Mouse (Mus musculus) liver, adult 2 months (tissue): ENCODE measurements at regions not wholly inside any gene's neighbourhood (a gene's known extent, or its start where the extent isn't known, plus 50 kb on each side); places are given as distances from the start of the nearest gene placed in this dataset.

Source experiments
- DNase-seq: peaks from one replicate; pipeline ENCODE4 v3.0.0-alpha.2; 2011; ENCODE audit warnings: low read depth, low spot score; ENCODE audit errors: extremely low read depth
- H3K27ac ChIP-seq: fragments of 200-500 bp; replicated peaks from 2 replicates; pipeline ENCODE4 v1.5.1; 2012; ENCODE audit warnings: low read depth, mild to moderate bottlenecking, control low read depth, inconsistent platforms, low read length; ENCODE audit not compliant: insufficient read depth
- H3K27me3 ChIP-seq: fragments of 200-500 bp; 2 replicates; pipeline ENCODE4 v1.6.1; 2012; ENCODE audit warnings: mild to moderate bottlenecking, moderate library complexity, low read length, inconsistent platforms; ENCODE audit not compliant: control insufficient read depth, insufficient read depth
- H3K36me3 ChIP-seq: fragments of 200-500 bp; 2 replicates; pipeline ENCODE4 v1.6.1; 2012; ENCODE audit warnings: low read length, inconsistent platforms; ENCODE audit not compliant: control insufficient read depth, insufficient read depth
- H3K4me1 ChIP-seq: fragments of 200-500 bp; 2 replicates; pipeline ENCODE4 v1.6.1; 2011; ENCODE audit warnings: low read length; ENCODE audit not compliant: control insufficient read depth, insufficient read depth
- H3K4me3 ChIP-seq: fragments of 200-500 bp; 2 replicates; pipeline ENCODE4 v1.5.1; 2011; ENCODE audit warnings: low read depth, mild to moderate bottlenecking, control low read depth, low read length, moderate library complexity; ENCODE audit not compliant: insufficient read depth
- H3K79me2 ChIP-seq: fragments of 200-500 bp; 2 replicates; pipeline ENCODE4 v1.6.1; 2012; ENCODE audit warnings: inconsistent platforms, mild to moderate bottlenecking, low read length, moderate library complexity; ENCODE audit not compliant: control insufficient read depth, insufficient read depth
- H3K9ac ChIP-seq: fragments of 200-500 bp; 2 replicates; pipeline ENCODE4 v1.6.1; 2012; ENCODE audit warnings: low read depth, mild to moderate bottlenecking, control low read depth, inconsistent platforms, low read length
- CTCF ChIP-seq: fragments of 200-500 bp; IDR thresholded peaks from 2 replicates; pipeline ENCODE4 v1.5.1; 2011; ENCODE audit warnings: low read depth, low read length, control low read depth
- POLR2A ChIP-seq: fragments of 200-500 bp; IDR thresholded peaks from 2 replicates; pipeline ENCODE4 v1.6.1; 2011; ENCODE audit warnings: low read length, control low read depth; ENCODE audit not compliant: insufficient read depth; ENCODE audit errors: extremely low read depth
- WGBS: fragments of 180-500 bp; shearing (Covaris S2); methylation state at CpG from one replicate; pipeline ENCODE4 v1.1.7; 2018; 5-methylcytosine and 5-hydroxymethylcytosine counted together

DNA sequence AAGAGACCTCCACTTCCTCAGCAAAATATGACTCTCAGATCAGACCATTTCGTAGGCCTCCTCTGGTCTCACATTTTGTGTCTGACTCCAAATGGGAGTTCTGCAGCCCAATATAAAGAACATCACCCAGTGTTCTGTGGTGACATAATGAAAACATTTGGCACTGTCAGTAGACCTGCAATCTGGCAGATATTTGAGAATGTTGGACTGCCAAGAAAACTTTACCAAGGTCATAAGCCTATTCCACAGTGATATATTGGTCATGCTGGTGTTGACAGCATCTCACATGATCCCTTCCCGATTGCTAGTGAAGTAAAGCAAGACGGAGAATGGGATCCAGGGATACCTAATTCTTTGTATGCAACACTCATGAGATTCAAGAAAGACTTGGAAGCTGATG is 271.2 kb downstream of the Fgf10 start:
- Histone ChIP-seq H3K27ac (no peak overlapping the region), H3K27me3 (no peaks in the 10 kb centered on the region), H3K4me3 (no peak overlapping the region), H3K36me3 (no peaks in the 10 kb centered on the region), H3K9ac (no peak overlapping the region), H3K4me1 (no peaks in the 10 kb centered on the region), H3K79me2 (no peaks in the 10 kb centered on the region)
- no peak for DNase-seq
- 71% methylated on average over 3 of the region's 3 CpGs for WGBS
- TF ChIP-seq POLR2A = no peak

DNA sequence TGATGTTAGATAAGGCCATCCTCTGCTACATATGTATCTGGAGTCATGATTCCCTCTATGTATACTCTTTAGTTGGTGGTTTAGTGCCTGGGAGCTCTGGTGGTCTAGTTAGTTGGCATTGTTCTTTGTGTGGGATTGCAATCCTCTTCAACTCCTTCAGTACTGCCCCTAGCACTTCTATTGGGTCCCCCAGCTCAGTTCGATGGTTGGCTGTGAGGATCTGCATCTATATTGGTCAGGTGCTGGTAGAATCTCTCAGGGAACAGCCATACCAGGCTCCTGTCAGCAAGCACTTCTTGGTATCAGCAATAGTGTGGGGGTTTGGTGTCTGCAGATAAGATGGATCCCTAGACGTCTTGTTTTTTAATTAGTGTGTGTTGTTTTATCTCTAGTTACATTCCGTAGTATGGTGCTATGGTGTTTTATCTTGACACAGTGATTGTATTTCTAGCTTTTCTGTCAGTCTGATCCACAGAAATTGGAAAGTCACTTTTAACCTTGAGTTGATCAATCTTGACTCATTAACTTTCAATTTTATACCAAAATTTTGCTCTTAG is 296.6 kb downstream of the Fgf10 start:
- Histone ChIP-seq H3K4me1 (no peaks in the 10 kb centered on the region), H3K27me3 (no peaks in the 10 kb centered on the region), H3K9ac (no peak overlapping the region), H3K79me2 (no peaks in the 10 kb centered on the region), H3K27ac (no peak overlapping the region), H3K36me3 (no peaks in the 10 kb centered on the region), H3K4me3 (no peak overlapping the region)
- WGBS = 56% methylated on average over 3 of the region's 3 CpGs
- TF ChIP-seq POLR2A = no peak
- no peak for TF ChIP-seq CTCF
- DNase-seq = no peak

DNA sequence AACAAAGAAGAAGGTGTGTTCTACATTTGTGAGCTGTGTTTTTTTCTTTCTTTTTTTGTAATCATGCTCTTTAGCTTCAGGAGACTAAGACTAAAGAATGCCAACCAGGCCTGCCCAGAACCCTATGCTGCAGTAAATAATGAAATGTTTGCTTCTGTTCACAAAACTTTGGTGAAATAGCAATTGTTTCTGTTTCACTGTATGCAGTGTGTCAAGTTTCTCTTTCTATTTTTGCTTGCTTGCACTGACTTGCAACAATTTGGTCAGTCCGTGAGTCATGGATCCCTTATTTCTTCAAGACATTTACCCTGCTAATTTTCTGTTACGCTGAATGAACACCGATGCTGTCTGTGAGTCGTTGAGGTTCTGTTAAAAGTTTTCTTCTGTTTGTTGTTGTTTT is 298.1 kb downstream of the Fgf10 start:
- H3K27ac ChIP-seq = no peak overlapping the region
- DNase-seq = no peak
- WGBS = 78% methylated on average over 4 of the region's 4 CpGs
- no peaks in the 10 kb centered on the region for H3K4me1 ChIP-seq
- H3K9ac ChIP-seq = no peak overlapping the region
- no peak for TF ChIP-seq CTCF
- TF ChIP-seq POLR2A = no peak
- no peaks in the 10 kb centered on the region for H3K79me2 ChIP-seq
- no peaks in the 10 kb centered on the region for H3K36me3 ChIP-seq
- H3K27me3 ChIP-seq = no peaks in the 10 kb centered on the region
- no peak overlapping the region for H3K4me3 ChIP-seq

DNA sequence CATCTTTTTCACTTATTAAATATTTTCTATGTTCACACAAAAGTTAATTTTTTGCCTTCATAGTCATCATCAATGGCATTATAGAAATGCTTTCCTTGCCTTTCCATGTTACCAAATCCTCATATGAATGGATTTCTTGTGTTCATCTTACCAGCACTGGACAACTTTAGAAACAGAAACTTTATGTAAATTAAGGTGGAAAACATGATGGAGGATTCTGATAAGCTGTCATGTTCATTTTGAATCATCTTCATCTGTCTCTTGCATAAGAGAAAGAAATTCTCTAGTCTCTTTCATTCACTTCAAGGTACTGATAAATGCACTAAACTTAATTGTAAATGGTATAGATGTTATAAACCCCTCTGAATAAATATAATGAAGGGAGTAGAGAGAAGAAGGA is 305.4 kb downstream of the Fgf10 start:
- Histone ChIP-seq H3K27me3 (no peaks in the 10 kb centered on the region), H3K9ac (no peak overlapping the region), H3K4me3 (no peak overlapping the region), H3K79me2 (no peaks in the 10 kb centered on the region), H3K4me1 (no peaks in the 10 kb centered on the region), H3K27ac (no peak overlapping the region), H3K36me3 (no peaks in the 10 kb centered on the region)
- DNase-seq = no peak
- TF ChIP-seq POLR2A = no peak
- no peak for TF ChIP-seq CTCF

DNA sequence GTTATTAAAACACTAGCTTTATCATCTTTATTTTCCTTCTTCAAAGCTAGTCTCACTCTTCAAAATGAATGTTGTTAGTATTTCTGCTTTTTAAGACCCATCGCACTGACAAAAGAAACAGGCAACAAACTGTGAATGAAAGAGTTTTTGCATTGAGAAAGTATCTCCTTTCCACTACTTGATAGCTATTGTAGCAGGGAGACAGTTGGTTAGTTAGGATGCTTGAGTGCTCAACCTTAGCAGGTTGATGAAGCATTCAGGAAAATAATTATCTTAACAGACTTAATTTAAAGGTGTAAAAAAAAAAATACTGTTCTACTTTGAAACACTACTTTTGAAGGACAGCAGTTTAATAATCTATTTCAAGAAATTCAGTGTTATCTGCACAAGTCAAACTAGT is 305.9 kb downstream of the Fgf10 start:
- Histone ChIP-seq H3K4me1 (no peaks in the 10 kb centered on the region), H3K36me3 (no peaks in the 10 kb centered on the region), H3K27ac (no peak overlapping the region), H3K79me2 (no peaks in the 10 kb centered on the region), H3K9ac (no peak overlapping the region), H3K27me3 (no peaks in the 10 kb centered on the region), H3K4me3 (no peak overlapping the region)
- TF ChIP-seq CTCF (no peak), POLR2A (no peak)
- no peak for DNase-seq
- 94% methylated on average over 1 of the region's 1 CpGs for WGBS

DNA sequence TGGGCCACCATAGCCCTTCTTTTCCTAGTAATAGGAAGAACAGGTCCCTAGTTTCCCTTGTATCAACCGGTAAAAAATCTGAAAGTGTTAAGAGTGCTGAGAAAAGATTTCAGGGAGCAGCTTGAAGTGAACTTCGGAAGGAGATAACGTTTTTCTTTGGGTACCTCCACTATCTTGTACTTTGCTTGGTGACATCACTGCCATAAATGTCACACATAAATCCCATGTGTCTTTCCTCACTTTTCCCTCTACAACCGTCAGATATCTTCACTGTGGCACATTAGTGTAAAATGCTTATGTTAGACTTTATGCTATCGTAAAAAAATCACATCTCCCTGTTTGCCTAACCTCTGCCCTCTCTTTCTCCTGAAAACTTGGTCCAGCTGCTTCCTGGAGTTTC is 309.9 kb downstream of the Fgf10 start:
- Histone ChIP-seq H3K4me1 (no peaks in the 10 kb centered on the region), H3K27me3 (no peaks in the 10 kb centered on the region), H3K79me2 (no peaks in the 10 kb centered on the region), H3K9ac (no peak overlapping the region), H3K4me3 (no peak overlapping the region), H3K36me3 (no peaks in the 10 kb centered on the region), H3K27ac (no peak overlapping the region)
- no peak for DNase-seq
- no peak for TF ChIP-seq CTCF
- 72% methylated on average over 5 of the region's 5 CpGs for WGBS
